Mouse (Mus musculus): ENCODE measurements around the gene Hoxd3.
A peak's percentile ranks its signal among the peaks of the same experiment; 100 is the strongest.

The Hoxd3 gene

GRCm38 (mm10) chr2:74706393-74706960, 5.2 kb upstream of the Hoxd3 start:
- no peak for DNase-seq (ENCODE audit: low spot score)

- no peak for DNase-seq (ENCODE audit: low spot score)
Observed at GRCm38 (mm10) chr2:74707599-74707998, 4.1 kb upstream of the Hoxd3 start.

- no peak for DNase-seq (ENCODE audit: low spot score)
Observed at GRCm38 (mm10) chr2:74708676-74709075, 3.1 kb upstream of the Hoxd3 start.

GRCm38 (mm10) chr2:74709465-74710419, 2.0 kb upstream of the Hoxd3 start:
- no peak for DNase-seq (ENCODE audit: low spot score)

GRCm38 (mm10) chr2:74710929-74711543, 691 bp upstream of the Hoxd3 start:
- DNase-seq (ENCODE audit: low spot score), result no peak

GRCm38 (mm10) chr2:74713239-74714150, 1.8 kb downstream of the Hoxd3 start:
- DNase-seq (ENCODE audit: low spot score), result no peak

- no peak for DNase-seq (ENCODE audit: low spot score)
Observed at GRCm38 (mm10) chr2:74714156-74714789, 2.5 kb downstream of the Hoxd3 start.

- no peak for DNase-seq (ENCODE audit: low spot score)
Observed at GRCm38 (mm10) chr2:74714881-74715280, 3.2 kb downstream of the Hoxd3 start.

- peak; percentile 91 for DNase-seq (ENCODE audit: low spot score)
Observed at GRCm38 (mm10) chr2:74715504-74716241, 3.9 kb downstream of the Hoxd3 start.

- DNase-seq (ENCODE audit: low spot score), result no peak
Observed at GRCm38 (mm10) chr2:74720384-74720783, 8.7 kb downstream of the Hoxd3 start.

GRCm38 (mm10) chr2:74720955-74721491, 9.3 kb downstream of the Hoxd3 start:
- DNase-seq (ENCODE audit: low spot score), result no peak

- peak; percentile 4 for DNase-seq (ENCODE audit: low spot score)
Observed at GRCm38 (mm10) chr2:74721882-74722281, 10.2 kb downstream of the Hoxd3 start.

GRCm38 (mm10) chr2:74722949-74723348, 11.2 kb downstream of the Hoxd3 start:
- no peak for DNase-seq (ENCODE audit: low spot score)

GRCm38 (mm10) chr2:74724244-74725015, 12.7 kb downstream of the Hoxd3 start:
- peak; percentile 24 for DNase-seq (ENCODE audit: low spot score)

GRCm38 (mm10) chr2:74725171-74725570, 13.4 kb downstream of the Hoxd3 start:
- peak; percentile 2 for DNase-seq (ENCODE audit: low spot score)

GRCm38 (mm10) chr2:74726551-74726950, 14.8 kb downstream of the Hoxd3 start, which contains the start of gene Gm28230:
TSS of gene Gm28230 (plus strand) at chr2:74726728.
- DNase-seq (ENCODE audit: low spot score), result peak; percentile 44

GRCm38 (mm10) chr2:74726973-74727639, 15.4 kb downstream of the Hoxd3 start:
- DNase-seq (ENCODE audit: low spot score), result peak; percentile 12

GRCm38 (mm10) chr2:74727640-74728302, 16.0 kb downstream of the Hoxd3 start:
- DNase-seq (ENCODE audit: low spot score), result peak; percentile 24

Data from ovary, postnatal 36 days (tissue).